Comparison of ENCODE assay signal across 8 mouse cellular contexts in genomic region chr5:33270568-33270967, GRCm38 (mm10). TPM values are rescaled to one million over a fixed set of nuclear protein-coding genes. Genes with fewer than 3 reads are reported as not detected.
A peak's percentile ranks its signal among the peaks of the same experiment; 100 is the strongest.
DNase-seq lines count a peak whose midpoint lies in the region; ATAC-seq and TF ChIP-seq lines count a peak whose summit lies in the region.

No protein-coding gene starts in this region.

- TF ChIP-seq CTCF in embryonic fibroblast, embryonic 13.5 days (IDR thresholded peaks at IDR 0.05; ENCODE audit: borderline replicate concordance, insufficient read depth, low read length): peak; percentile 77

- TF ChIP-seq POLR2A in embryonic fibroblast, embryonic 13.5 days (IDR thresholded peaks at IDR 0.05; ENCODE audit: low read depth, low read length): no peak

- H3K9ac ChIP-seq in heart, embryonic 11.5 days (ENCODE audit: low read depth, low read length): no peak overlapping the region
- no peak overlapping the region for H3K9ac ChIP-seq in midbrain, embryonic 14.5 days (replicated peaks; ENCODE audit: low read length)

- ATAC-seq in heart, embryonic 11.5 days (replicated peaks; ENCODE audit: insufficient number of reproducible peaks, low FRiP score, low TSS enrichment): no peak
- no peak for ATAC-seq in midbrain, embryonic 14.5 days (ENCODE audit: low FRiP score, low TSS enrichment)

- no peak overlapping the region; the same call in 1 of the 2 replicates for H3K4me2 ChIP-seq in heart, embryonic 11.5 days
- H3K4me2 ChIP-seq in midbrain, embryonic 14.5 days (ENCODE audit: low read length): peak overlapping the region; percentile 4; the same call in 1 of the 2 replicates

- peaks cover 18% of the 10 kb centered on the region for H3K36me3 ChIP-seq in heart, embryonic 11.5 days (ENCODE audit: control insufficient read depth, insufficient read depth, low read length)
- peaks cover 53% of the 10 kb centered on the region for H3K36me3 ChIP-seq in midbrain, embryonic 14.5 days (ENCODE audit: control insufficient read depth, insufficient read depth, low read length)

- no peak overlapping the region for H3K4me3 ChIP-seq in heart, embryonic 11.5 days (ENCODE audit: low read depth, low read length)
- H3K4me3 ChIP-seq in embryonic fibroblast, embryonic 13.5 days (ENCODE audit: insufficient read depth, low read length): no peak overlapping the region
- H3K4me3 ChIP-seq in midbrain, embryonic 14.5 days (replicated peaks; ENCODE audit: low read depth, low read length): no peak overlapping the region

- intact Hi-C loops in heart, postnatal 36 days (cut with DNase I): loop anchor here (2.0 to 10.0 kb wide), 3 partner anchors 68 to 354 kb away; partner anchors contain the start of genes Fam53a and Gm9903

- 20% methylated on average over 5 of the region's 5 CpGs for WGBS in heart, embryonic 11.5 days (ENCODE audit: insufficient replicate concordance)
- WGBS in midbrain, embryonic 14.5 days: 8% methylated on average over 5 of the region's 5 CpGs

- H3K27me3 ChIP-seq in heart, embryonic 11.5 days (ENCODE audit: control insufficient read depth, insufficient read depth, low read length): no peaks in the 10 kb centered on the region
- H3K27me3 ChIP-seq in midbrain, embryonic 14.5 days (ENCODE audit: control insufficient read depth, insufficient read depth, low read length): no peaks in the 10 kb centered on the region

- no peaks in the 10 kb centered on the region for H3K9me3 ChIP-seq in heart, embryonic 11.5 days (replicated peaks; ENCODE audit: control insufficient read depth, low read length)
- no peaks in the 10 kb centered on the region for H3K9me3 ChIP-seq in midbrain, embryonic 14.5 days (ENCODE audit: control insufficient read depth, low read length)

- H3K27ac ChIP-seq in heart, embryonic 11.5 days (ENCODE audit: low read depth, low read length): no peak overlapping the region
- H3K27ac ChIP-seq in embryonic fibroblast, embryonic 13.5 days (ENCODE audit: insufficient read depth, low read length): no peak overlapping the region
- no peak overlapping the region for H3K27ac ChIP-seq in midbrain, embryonic 14.5 days (replicated peaks; ENCODE audit: low read depth, low read length)

- H3K4me1 ChIP-seq in heart, embryonic 11.5 days (ENCODE audit: control insufficient read depth, insufficient read depth, low read length): peaks cover 32% of the 10 kb centered on the region
- H3K4me1 ChIP-seq in embryonic fibroblast, embryonic 13.5 days (ENCODE audit: control insufficient read depth, insufficient read depth, low read length): peaks cover 16% of the 10 kb centered on the region
- H3K4me1 ChIP-seq in midbrain, embryonic 14.5 days (ENCODE audit: control insufficient read depth, insufficient read depth, low read length): peaks cover 30% of the 10 kb centered on the region

- peak; percentile 97 for DNase-seq in heart, adult 11 months
- DNase-seq in adrenal gland, postnatal 25 days: peak; percentile 83
- DNase-seq in heart, postnatal 36 days: peak; percentile 85 to 94
- peak; percentile 54 to 92 for DNase-seq in left cerebral cortex, adult 9 months (ENCODE audit: low spot score in 2 of 2)
- DNase-seq in midbrain, embryonic 14.5 days: peak; percentile 85
- peak; percentile 95 to 96 for DNase-seq in spleen, postnatal 10 days (ENCODE audit: low spot score in 2 of 2)

RNA-seq across cellular contexts. Expression of gene Ctbp1, which starts 4.2 kb away (rescaled TPM):
- polyA plus RNA-seq in heart, embryonic 11.5 days (2014; fragmentation: Nextera tagmentation; extraction: Ambion mirVana): 232 and 274 TPM in 2 replicates
- total RNA-seq in adrenal gland, postnatal 25 days (2021): 222 and 223 TPM in 2 replicates
- polyA plus RNA-seq in embryonic fibroblast, embryonic 13.5 days (2011; ENCODE audit: insufficient read length, low read depth, missing spikeins): 133 and 175 TPM in 2 replicates
- total RNA-seq in heart, postnatal 36 days (2021): 100 to 1,000 TPM; 213 to 214 TPM
- 578 and 581 TPM in 2 replicates for polyA plus RNA-seq in midbrain, embryonic 14.5 days (2014; fragmentation: Nextera tagmentation; extraction: Ambion mirVana)

RNA-seq across cellular contexts. Expression of gene Spon2, which starts 52.3 kb away (rescaled TPM):
- polyA plus RNA-seq in heart, embryonic 11.5 days (2014; fragmentation: Nextera tagmentation; extraction: Ambion mirVana): 43.9 and 51.6 TPM in 2 replicates
- 0.39 TPM in 1 of 2 replicates, not detected in the other for total RNA-seq in adrenal gland, postnatal 25 days (2021)
- polyA plus RNA-seq in embryonic fibroblast, embryonic 13.5 days (2011; ENCODE audit: insufficient read length, low read depth, missing spikeins): 4.7 and 6.4 TPM in 2 replicates
- total RNA-seq in heart, postnatal 36 days (2021): 1 to 10 TPM; 2.1 to 2.6 TPM
- polyA plus RNA-seq in midbrain, embryonic 14.5 days (2014; fragmentation: Nextera tagmentation; extraction: Ambion mirVana): 0.50 and 1.6 TPM in 2 replicates
